Mouse (Mus musculus) CH12.LX (cell line): ENCODE results near the gene Robo1. TPM values are rescaled to one million over a fixed set of nuclear protein-coding genes. Genes with fewer than 3 reads are reported as not detected.

Source experiments
- DNase-seq: peaks from one replicate; pipeline ENCODE4 v3.0.0-alpha.2; 2013; ENCODE audit errors: extremely low read depth
- H3K27ac ChIP-seq: 2 replicates; pipeline ENCODE4 v1.5.1; 2012; ENCODE audit warnings: low read depth, mild to moderate bottlenecking, control low read depth, moderate library complexity; ENCODE audit not compliant: insufficient read depth
- H3K27me3 ChIP-seq: replicated peaks from 2 replicates; pipeline ENCODE3; 2012; ENCODE audit warnings: inconsistent platforms
- H3K36me3 ChIP-seq, 2 experiments: replicated peaks in 1 of 2; 2 replicates each; pipeline versions ENCODE3 to v1.6.1; 2012; ENCODE audit warnings: inconsistent platforms in 1 of 2, low read length in 1 of 2, mild to moderate bottlenecking in 1 of 2, mixed read lengths in 1 of 2, moderate library complexity in 1 of 2; ENCODE audit not compliant: control insufficient read depth in 1 of 2, insufficient read depth in 1 of 2
- H3K4me1 ChIP-seq, 2 experiments: 2 replicates each; pipeline ENCODE4 v1.6.1; 2012; ENCODE audit warnings: inconsistent platforms in 1 of 2, moderate library complexity in 1 of 2; ENCODE audit not compliant: insufficient read depth in 2 of 2, control insufficient read depth in 1 of 2
- H3K4me2 ChIP-seq: 2 replicates; pipeline ENCODE4 v1.6.1; 2012; ENCODE audit warnings: low read depth, mild to moderate bottlenecking, control low read depth; ENCODE audit not compliant: poor library complexity, insufficient read depth, severe bottlenecking
- H3K4me3 ChIP-seq, 3 experiments: fragments of 150-350 bp in 1 of 3; sonication (generic) in 1 of 3; replicated peaks in 1 of 3; 2 replicates each; pipeline versions ENCODE3 to v1.5.1; 2011 to 2012; ENCODE audit warnings: low read depth in 2 of 3, low read length in 2 of 3, mild to moderate bottlenecking in 2 of 3, moderate library complexity in 2 of 3, control low read depth in 1 of 3, improper control_type of control experiment in 1 of 3, inconsistent platforms in 1 of 3, mixed read lengths in 1 of 3; ENCODE audit not compliant: poor library complexity in 1 of 3
- H3K79me2 ChIP-seq: replicated peaks from 2 replicates; pipeline ENCODE4 v1.6.1; 2012; ENCODE audit warnings: mild to moderate bottlenecking, moderate library complexity; ENCODE audit not compliant: control insufficient read depth, poor library complexity, insufficient read depth, severe bottlenecking; ENCODE audit errors: extremely low read depth
- H3K9ac ChIP-seq: 2 replicates; pipeline ENCODE4 v1.6.1; 2012; ENCODE audit warnings: low read depth, mild to moderate bottlenecking, control low read depth, moderate library complexity; ENCODE audit not compliant: insufficient read depth
- H3K9me3 ChIP-seq: replicated peaks from 2 replicates; pipeline ENCODE3; 2012; ENCODE audit warnings: low read length, inconsistent platforms, mixed read lengths
- BHLHE40 ChIP-seq: IDR thresholded peaks from 2 replicates; pipeline ENCODE4 v1.6.1; 2011; ENCODE audit warnings: mild to moderate bottlenecking, low read depth, low read length, improper control_type of control experiment
- ELF1 ChIP-seq: IDR thresholded peaks from 2 replicates; pipeline ENCODE4 v1.6.1; 2014; ENCODE audit warnings: low read depth, mild to moderate bottlenecking, inconsistent platforms, low read length, improper control_type of control experiment
- ETS1 ChIP-seq: conservative IDR thresholded peaks from 2 replicates; pipeline ENCODE4 v1.6.1; 2012; ENCODE audit warnings: low read depth, mild to moderate bottlenecking, inconsistent platforms, low read length, improper control_type of control experiment, moderate library complexity
- HCFC1 ChIP-seq: IDR thresholded peaks from 2 replicates; pipeline ENCODE4 v1.6.1; 2012; ENCODE audit warnings: low read depth, mild to moderate bottlenecking, inconsistent platforms, low read length, improper control_type of control experiment
- IRF4 ChIP-seq: IDR thresholded peaks from 2 replicates; pipeline ENCODE4 v1.6.1; 2014; ENCODE audit warnings: low read depth, mild to moderate bottlenecking, inconsistent platforms, low read length, improper control_type of control experiment
- JUND ChIP-seq: conservative IDR thresholded peaks from 2 replicates; pipeline ENCODE4 v1.6.1; 2011; ENCODE audit warnings: low read depth, low read length, improper control_type of control experiment
- MAFK ChIP-seq: IDR thresholded peaks from 2 replicates; pipeline ENCODE4 v1.6.1; 2011; ENCODE audit warnings: low read length, improper control_type of control experiment; ENCODE audit not compliant: insufficient replicate concordance
- MAZ ChIP-seq: IDR thresholded peaks from 2 replicates; pipeline ENCODE4 v1.6.1; 2012; ENCODE audit warnings: low read depth, mild to moderate bottlenecking, inconsistent platforms, low read length, improper control_type of control experiment, moderate library complexity
- MEF2A ChIP-seq: IDR thresholded peaks from 2 replicates; pipeline ENCODE4 v1.6.1; 2014; ENCODE audit warnings: low read depth, mild to moderate bottlenecking, inconsistent platforms, low read length, improper control_type of control experiment, borderline replicate concordance
- NELFE ChIP-seq: IDR thresholded peaks from 2 replicates; pipeline ENCODE4 v1.6.1; 2011; ENCODE audit warnings: low read depth, low read length, improper control_type of control experiment
- NRF1 ChIP-seq: IDR thresholded peaks from 2 replicates; pipeline ENCODE4 v1.6.1; 2014; ENCODE audit warnings: low read depth, mild to moderate bottlenecking, inconsistent platforms, low read length, improper control_type of control experiment, moderate library complexity
- POLR2A ChIP-seq: IDR thresholded peaks from 2 replicates; pipeline ENCODE4 v1.6.1; 2011; ENCODE audit warnings: low read depth, mild to moderate bottlenecking, improper control_type of control experiment, low read length
- POLR2AphosphoS2 ChIP-seq: IDR thresholded peaks from 2 replicates; pipeline ENCODE4 v1.6.1; 2011; ENCODE audit warnings: low read depth, low read length, improper control_type of control experiment
- RCOR1 ChIP-seq: conservative IDR thresholded peaks from 2 replicates; pipeline ENCODE4 v1.6.1; 2012; ENCODE audit warnings: low read depth, mild to moderate bottlenecking, inconsistent platforms, low read length, improper control_type of control experiment
- SIN3A ChIP-seq: IDR thresholded peaks from 2 replicates; pipeline ENCODE4 v1.6.1; 2012; ENCODE audit warnings: low read length, improper control_type of control experiment, inconsistent platforms
- SMC3 ChIP-seq: IDR thresholded peaks from 2 replicates; pipeline ENCODE4 v1.6.1; 2011; ENCODE audit warnings: low read depth, low read length, improper control_type of control experiment
- TCF12 ChIP-seq: IDR thresholded peaks from 2 replicates; pipeline ENCODE4 v1.6.1; 2014; ENCODE audit warnings: low read depth, mild to moderate bottlenecking, inconsistent platforms, low read length, improper control_type of control experiment
- USF1 ChIP-seq: IDR thresholded peaks from 2 replicates; pipeline ENCODE4 v1.6.1; 2014; ENCODE audit warnings: low read depth, mild to moderate bottlenecking, inconsistent platforms, low read length, improper control_type of control experiment
- ZC3H11A ChIP-seq: IDR thresholded peaks from 2 replicates; pipeline ENCODE4 v1.6.1; 2012; ENCODE audit warnings: low read depth, mild to moderate bottlenecking, inconsistent platforms, low read length, improper control_type of control experiment
- ZKSCAN1 ChIP-seq: IDR thresholded peaks from 2 replicates; pipeline ENCODE4 v1.6.1; 2012; ENCODE audit warnings: low read depth, inconsistent platforms, low read length, improper control_type of control experiment, borderline replicate concordance
- ZNF384 ChIP-seq: IDR thresholded peaks from 2 replicates; pipeline ENCODE4 v1.6.1; 2012; ENCODE audit warnings: low read depth, low read length, improper control_type of control experiment, inconsistent platforms
- dilution Hi-C: fragments of 300-500 bp; cut with MboI; formaldehyde crosslinking; loops from 2 replicates; pipeline ENCODE4 v1.14.3; 2020; ENCODE audit warnings: low sequenced_read_pairs; ENCODE audit not compliant: extremely low pct_unique_long_range_greater_than_20kb, extremely low pct_ligation_motif_present
- in situ Hi-C: fragments of 300-500 bp; cut with MboI; formaldehyde crosslinking; loops from 3 replicates; pipeline ENCODE4 v1.14.3; 2019; ENCODE audit warnings: low sequenced_read_pairs, low pct_ligation_motif_present, low pct_unique_long_range_greater_than_20kb, mixed read lengths
- polyA plus RNA-seq: library from polyadenylated mRNA; unstranded; fragments of >175 nt; gene quantifications from 2 replicates; pipeline ENCODE4 v1.2.1, GENCODE M21; 2012; ENCODE audit warnings: low read depth; ENCODE audit not compliant: insufficient read length
- total RNA-seq, 2 experiments: library from RNA; depleted of rRNA; stranded (reverse); fragments of 300-350 nt in 1 of 2; fragments of >200 nt in 1 of 2; gene quantifications; 2 replicates each; pipeline ENCODE4 v1.2.3; 2012 to 2014

Gene Robo1
- total and polyA plus RNA-seq, 3 experiments = not detected

- no peak for TF ChIP-seq POLR2AphosphoS2
- H3K9ac ChIP-seq = no peak overlapping the region
- dilution Hi-C loops (no loop called here), in situ Hi-C loops (no loop called here)
- no peak overlapping the region for H3K4me3 ChIP-seq
- H3K4me2 ChIP-seq = no peak overlapping the region
- no peaks in the 10 kb centered on the region for H3K79me2 ChIP-seq
- H3K27ac ChIP-seq = no peak overlapping the region
- peaks cover 34% of the 10 kb centered on the region for H3K9me3 ChIP-seq
- no peaks in the 10 kb centered on the region for H3K4me1 ChIP-seq
- no peak for DNase-seq
- H3K36me3 ChIP-seq = no peaks in the 10 kb centered on the region
- H3K27me3 ChIP-seq = no peaks in the 10 kb centered on the region
These were observed 267.1 kb downstream of the Robo1 start for GRCm38 (mm10) chr16:72575171-72575570.

- dilution Hi-C loops (no loop called here), in situ Hi-C loops (no loop called here)
- Histone ChIP-seq H3K4me2 (no peak overlapping the region), H3K9me3 (peaks cover 36% of the 10 kb centered on the region), H3K27me3 (no peaks in the 10 kb centered on the region), H3K36me3 (no peaks in the 10 kb centered on the region), H3K9ac (no peak overlapping the region), H3K27ac (no peak overlapping the region), H3K4me1 (no peaks in the 10 kb centered on the region), H3K4me3 (no peak overlapping the region), H3K79me2 (no peaks in the 10 kb centered on the region)
- TF ChIP-seq MAFK (0 out of 2 replicates have a peak, but pooled peaks have one; percentile 15), ETS1 (no peak), ZC3H11A (no peak)
- DNase-seq = no peak
These were observed 268.9 kb downstream of the Robo1 start for GRCm38 (mm10) chr16:72576956-72577355.

- no peaks in the 10 kb centered on the region for H3K36me3 ChIP-seq
- H3K27ac ChIP-seq = no peak overlapping the region
- no peaks in the 10 kb centered on the region for H3K4me1 ChIP-seq
- peaks cover 30% of the 10 kb centered on the region for H3K9me3 ChIP-seq
- H3K9ac ChIP-seq = no peak overlapping the region
- in situ Hi-C loops (no loop called here), dilution Hi-C loops (no loop called here)
- no peak overlapping the region for H3K4me2 ChIP-seq
- TF ChIP-seq ZKSCAN1 (no peak), IRF4 (no peak), BHLHE40 (no peak), USF1 (no peak), MAZ (no peak), TCF12 (no peak), POLR2AphosphoS2 (no peak), NELFE (no peak), RCOR1 (no peak), ELF1 (no peak), MAFK (no peak), NRF1 (no peak), SMC3 (no peak), ZNF384 (no peak), JUND (no peak), HCFC1 (no peak), SIN3A (no peak), POLR2A (no peak), MEF2A (no peak)
- TF ChIP-seq, all 38 proteins: peak for 0
- Histone ChIP-seq H3K79me2 (no peaks in the 10 kb centered on the region), H3K4me3 (no peak overlapping the region), H3K27me3 (no peaks in the 10 kb centered on the region)
- no peak for DNase-seq
These were observed 276.5 kb downstream of the Robo1 start for GRCm38 (mm10) chr16:72584454-72585159.
